Mouse (Mus musculus) forebrain, postnatal 0 days (tissue): ENCODE measurements at regions not wholly inside any gene's neighbourhood (a gene's known extent, or its start where the extent isn't known, plus 50 kb on each side); places are given as distances from the start of the nearest gene placed in this dataset.

Experiments
- ATAC-seq: fragments of 200-750 bp; cut with Nextera tagmentation; 2 replicates; pipeline ENCODE4 v1.8.0; 2017; ENCODE audit warnings: mild to moderate bottlenecking, moderate library complexity
- DNase-seq: peaks from one replicate; pipeline ENCODE4 v3.0.0-alpha.2; 2015
- H3K27ac ChIP-seq: fragments of 300-500 bp; sonication (generic); 2 replicates; pipeline ENCODE4 v1.5.1; 2014; ENCODE audit warnings: low read depth, mild to moderate bottlenecking, antibody characterized with exemption, low read length, moderate library complexity, mixed read lengths
- H3K27me3 ChIP-seq: fragments of 300-500 bp; sonication (generic); 2 replicates; pipeline ENCODE4 v1.6.1; 2014; ENCODE audit warnings: mild to moderate bottlenecking, low read length, mixed read lengths; ENCODE audit not compliant: insufficient read depth
- H3K36me3 ChIP-seq: fragments of 300-500 bp; sonication (generic); 2 replicates; pipeline ENCODE4 v1.6.1; 2014; ENCODE audit warnings: mild to moderate bottlenecking, moderate library complexity; ENCODE audit not compliant: insufficient read depth
- H3K4me1 ChIP-seq: fragments of 300-500 bp; sonication (generic); 2 replicates; pipeline ENCODE4 v1.6.1; 2014; ENCODE audit warnings: antibody characterized with exemption; ENCODE audit not compliant: insufficient read depth
- H3K4me2 ChIP-seq: fragments of 300-500 bp; sonication (generic); 2 replicates; pipeline ENCODE4 v1.6.1; 2014; ENCODE audit warnings: low read depth, mild to moderate bottlenecking, moderate library complexity
- H3K4me3 ChIP-seq: fragments of 300-500 bp; sonication (generic); 2 replicates; pipeline ENCODE4 v1.5.1; 2014; ENCODE audit warnings: low read depth, low read length, mixed read lengths
- H3K9ac ChIP-seq: fragments of 300-500 bp; sonication (generic); 2 replicates; pipeline ENCODE4 v1.6.1; 2014; ENCODE audit warnings: mild to moderate bottlenecking
- H3K9me3 ChIP-seq: fragments of 300-500 bp; sonication (generic); 2 replicates; pipeline ENCODE4 v1.6.1; 2016; ENCODE audit warnings: low read length
- CTCF ChIP-seq: sonication (generic); IDR thresholded peaks from 2 replicates; pipeline ENCODE4 v1.5.1; 2016; ENCODE audit warnings: antibody characterized with exemption, control low read depth, low read depth
- whole genome bisulfite sequencing: fragments of 180-500 bp; shearing (Covaris S2); extraction: QIAGEN DNeasy Blood & Tissue Kit; methylation state at CpG from one replicate; pipeline ENCODE4 v1.1.7; 2014; 5-methylcytosine and 5-hydroxymethylcytosine counted together

- H3K9ac ChIP-seq: no peak overlapping the region
- no peaks in the 10 kb centered on the region for H3K9me3 ChIP-seq
- no peak for DNase-seq
- no peak overlapping the region for H3K4me2 ChIP-seq
- H3K4me3 ChIP-seq: no peak overlapping the region
- no peaks in the 10 kb centered on the region for H3K27me3 ChIP-seq
- H3K27ac ChIP-seq: no peak overlapping the region
- H3K4me1 ChIP-seq: no peaks in the 10 kb centered on the region
- no peaks in the 10 kb centered on the region for H3K36me3 ChIP-seq
- 44% methylated on average over 6 of the region's 6 CpGs for WGBS
- TF ChIP-seq CTCF: no peak
- no peak for ATAC-seq
These were observed 94.6 kb upstream of the Robo2 start for GRCm38 (mm10) chr16:74506173-74506709.

- H3K9ac ChIP-seq: no peak overlapping the region
- ATAC-seq (no peak), DNase-seq (no peak)
- WGBS: 86% methylated on average over 5 of the region's 5 CpGs
- H3K27me3 ChIP-seq: no peaks in the 10 kb centered on the region
- no peak overlapping the region for H3K4me2 ChIP-seq
- no peak for TF ChIP-seq CTCF
- H3K4me1 ChIP-seq: no peaks in the 10 kb centered on the region
- no peak overlapping the region for H3K4me3 ChIP-seq
- H3K36me3 ChIP-seq: no peaks in the 10 kb centered on the region
- H3K27ac ChIP-seq: no peak overlapping the region
- no peaks in the 10 kb centered on the region for H3K9me3 ChIP-seq
These were observed 92.8 kb upstream of the Robo2 start for GRCm38 (mm10) chr16:74504426-74504825.

DNA sequence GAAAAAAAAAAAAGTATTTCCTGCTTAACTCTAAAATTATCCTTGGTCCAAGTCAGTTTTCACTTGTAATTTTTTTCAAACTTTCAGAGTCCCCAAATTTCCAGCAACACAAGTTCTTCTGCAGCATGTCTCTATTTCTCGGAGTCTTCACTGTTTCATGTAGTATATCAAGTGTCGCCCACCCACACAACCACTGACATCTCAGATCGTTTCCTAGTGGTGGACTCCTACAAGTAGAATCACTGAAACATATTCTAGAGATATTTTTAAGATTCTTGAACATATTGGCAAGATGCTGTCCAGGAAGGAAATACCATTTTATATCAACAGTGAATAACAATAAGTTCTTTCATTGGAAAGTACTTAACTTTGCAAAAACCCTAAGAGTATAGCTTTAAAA is 89.1 kb upstream of the Robo2 start:
- Histone ChIP-seq H3K27ac (no peak overlapping the region), H3K4me2 (no peak overlapping the region), H3K9me3 (no peaks in the 10 kb centered on the region), H3K4me1 (no peaks in the 10 kb centered on the region), H3K27me3 (no peaks in the 10 kb centered on the region), H3K36me3 (no peaks in the 10 kb centered on the region), H3K4me3 (no peak overlapping the region), H3K9ac (no peak overlapping the region)
- WGBS: 91% methylated on average over 3 of the region's 3 CpGs
- ATAC-seq: no peak
- TF ChIP-seq CTCF: no peak
- no peak for DNase-seq

- no peaks in the 10 kb centered on the region for H3K36me3 ChIP-seq
- H3K27me3 ChIP-seq: no peaks in the 10 kb centered on the region
- DNase-seq (peak; percentile 22), ATAC-seq (no peak)
- H3K27ac ChIP-seq: no peak overlapping the region
- no peaks in the 10 kb centered on the region for H3K9me3 ChIP-seq
- 0 out of 2 replicates have a peak, but pooled peaks cover 4% of the 10 kb centered on the region for H3K4me1 ChIP-seq
- no peak overlapping the region for H3K4me2 ChIP-seq
- no peak overlapping the region for H3K4me3 ChIP-seq
- no peak for TF ChIP-seq CTCF
- no peak overlapping the region; the same call in 1 of the 2 replicates for H3K9ac ChIP-seq
- 14% methylated on average over 6 of the region's 6 CpGs for WGBS
These were observed 56.3 kb upstream of the Robo2 start for GRCm38 (mm10) chr16:74467745-74468420.

GRCm38 (mm10) chr16:74467159-74467558 is 55.5 kb upstream of the Robo2 start:
- ATAC-seq: peak; percentile 53; the same call in 1 of the 2 replicates
- H3K36me3 ChIP-seq: no peaks in the 10 kb centered on the region

GRCm38 (mm10) chr16:74464835-74465234 is 53.2 kb upstream of the Robo2 start:
- H3K27me3 ChIP-seq: no peaks in the 10 kb centered on the region
- TF ChIP-seq CTCF: no peak
- H3K4me2 ChIP-seq: no peak overlapping the region
- 52% methylated on average over 2 of the region's 2 CpGs for WGBS
- no peak for ATAC-seq
- no peak for DNase-seq
- H3K27ac ChIP-seq: peak overlapping the region; percentile 59; the same call in 1 of the 2 replicates
- H3K9ac ChIP-seq: no peak overlapping the region
- H3K4me3 ChIP-seq: no peak overlapping the region
- 0 out of 2 replicates have a peak, but pooled peaks cover 4% of the 10 kb centered on the region for H3K4me1 ChIP-seq
- H3K36me3 ChIP-seq: no peaks in the 10 kb centered on the region
- H3K9me3 ChIP-seq: no peaks in the 10 kb centered on the region

More at GRCm38 (mm10) chr16:74467159-74467558, 55.5 kb upstream of the Robo2 start:
- DNase-seq: peak; percentile 52
- 37% methylated on average over 7 of the region's 7 CpGs for whole genome bisulfite sequencing
- TF ChIP-seq CTCF: no peak
- Histone ChIP-seq H3K27me3 (no peaks in the 10 kb centered on the region), H3K4me2 (no peak overlapping the region), H3K9ac (no peak overlapping the region), H3K4me1 (0 out of 2 replicates have a peak, but pooled peaks cover 4% of the 10 kb centered on the region), H3K9me3 (no peaks in the 10 kb centered on the region), H3K27ac (no peak overlapping the region), H3K4me3 (no peak overlapping the region)

DNA sequence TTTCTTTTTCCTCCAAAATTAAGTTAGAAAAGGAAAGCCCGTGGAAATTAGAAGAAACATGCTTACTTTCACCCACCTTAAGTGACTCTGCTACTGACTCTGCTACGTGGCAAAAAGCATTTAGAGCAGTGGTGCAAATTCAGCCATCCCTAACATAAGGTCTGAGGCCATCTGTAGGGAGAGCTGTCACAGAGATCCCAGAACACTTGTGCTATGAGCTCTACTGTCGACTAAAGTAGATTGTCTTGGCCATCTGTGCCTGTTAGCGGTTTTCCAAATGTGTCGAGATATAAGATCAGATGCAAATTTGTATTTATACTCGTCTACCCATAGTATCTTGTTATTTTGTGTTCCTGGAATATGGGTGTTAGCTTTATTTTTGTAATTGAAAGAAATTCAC is 52.7 kb upstream of the Robo2 start:
- Histone ChIP-seq H3K36me3 (no peaks in the 10 kb centered on the region), H3K4me1 (0 out of 2 replicates have a peak, but pooled peaks cover 4% of the 10 kb centered on the region), H3K27ac (no peak overlapping the region), H3K9me3 (no peaks in the 10 kb centered on the region), H3K27me3 (no peaks in the 10 kb centered on the region), H3K4me2 (no peak overlapping the region), H3K9ac (no peak overlapping the region), H3K4me3 (no peak overlapping the region)
- TF ChIP-seq CTCF: no peak
- ATAC-seq (peak; percentile 74; the same call in 1 of the 2 replicates), DNase-seq (peak; percentile 64)
- 47% methylated on average over 6 of the region's 6 CpGs for WGBS
